Mouse (Mus musculus): ENCODE measurements around the gene Zfp609. TPM values are rescaled to one million over a fixed set of nuclear protein-coding genes. Genes with fewer than 3 reads are reported as not detected.
"Not testable (repeated sequence)": the region's sequence is repeated elsewhere in the genome, so short reads cannot be mapped to it uniquely, and the experiment has no call there.

Zfp609 gene
- total RNA-seq, 2 experiments from 2014 or later, result 42.9 to 54.3 TPM

DNA sequence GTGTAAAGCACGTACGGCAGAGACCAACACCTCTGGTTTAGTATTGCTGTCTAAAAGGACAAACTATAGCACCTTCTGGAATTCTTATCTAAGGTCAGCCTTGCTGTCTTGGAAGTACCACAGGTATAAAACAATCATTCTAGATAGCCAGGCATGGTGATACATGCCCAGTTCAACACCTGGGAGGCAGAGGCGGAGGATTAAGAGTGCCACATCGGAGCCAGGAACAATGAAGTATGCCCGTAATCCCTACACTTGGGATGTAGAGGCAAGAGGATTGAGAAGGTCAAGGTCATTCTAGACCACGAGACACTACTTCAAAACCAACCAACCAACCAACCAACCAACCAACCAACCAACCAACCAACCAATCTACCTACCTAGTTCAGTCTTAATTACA, 98.8 kb downstream of the Zfp609 start:
- no peak for DNase-seq (ENCODE audit: extremely low spot score in 1 of 2, low spot score in 1 of 2)

DNA sequence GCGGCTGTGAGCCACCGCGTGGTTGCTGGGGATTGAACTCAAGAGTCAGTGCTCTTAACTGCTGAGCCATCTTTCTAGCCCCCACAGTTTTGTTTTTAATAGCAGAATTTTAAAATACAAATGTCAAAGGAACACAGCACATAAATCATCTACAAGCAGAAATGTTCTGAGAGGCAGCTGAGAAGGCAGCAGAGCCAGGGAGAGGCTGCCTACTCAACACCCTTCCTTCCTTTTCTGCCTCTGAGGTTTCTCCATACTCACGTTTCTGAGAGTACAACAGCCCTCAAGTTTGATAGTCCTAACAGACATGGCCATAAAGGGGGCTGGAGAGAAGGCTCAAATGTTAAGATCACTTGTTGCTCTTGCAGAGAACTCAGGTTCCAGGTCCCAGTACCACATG, 99.9 kb downstream of the Zfp609 start:
- no peak for DNase-seq (ENCODE audit: extremely low spot score in 1 of 2, low spot score in 1 of 2)

DNA sequence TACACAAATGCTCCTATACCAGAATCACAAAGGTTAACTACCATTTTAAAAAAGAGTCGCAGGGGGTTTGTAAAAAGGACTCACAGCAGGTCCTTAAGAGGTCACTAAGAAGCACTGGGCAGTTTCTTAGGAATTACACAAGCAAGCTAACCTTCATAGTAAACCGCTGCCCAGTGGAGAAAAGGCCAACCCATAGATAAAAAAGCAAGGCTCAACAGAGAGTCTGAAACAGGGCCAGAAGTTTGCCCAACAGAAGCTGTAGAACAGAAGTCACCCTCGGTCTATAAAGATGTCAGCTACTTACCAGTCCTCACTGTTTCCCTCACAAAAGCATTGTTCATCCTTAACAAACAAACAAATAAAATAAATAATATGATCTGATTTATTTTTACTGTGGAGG, 100.9 kb downstream of the Zfp609 start:
- DNase-seq (ENCODE audit: extremely low spot score in 1 of 2, low spot score in 1 of 2), result no peak

DNA sequence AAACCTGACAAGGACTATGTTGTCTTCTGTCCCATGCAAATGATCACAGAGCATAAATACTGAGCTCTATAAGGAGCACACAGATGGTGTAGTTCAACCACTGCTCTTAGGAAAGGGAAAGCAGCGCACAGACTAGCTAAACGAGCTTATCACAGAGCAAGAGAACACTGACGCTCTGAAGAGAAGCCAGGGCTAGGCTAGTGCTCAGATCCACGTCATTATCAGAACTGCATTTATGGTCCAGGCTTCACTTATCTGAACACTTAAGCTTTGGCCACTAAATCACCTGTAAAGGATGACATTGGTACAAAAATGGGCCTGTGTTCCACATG, 102.1 kb downstream of the Zfp609 start:
- no peak for DNase-seq (ENCODE audit: extremely low spot score in 1 of 2, low spot score in 1 of 2)

DNA sequence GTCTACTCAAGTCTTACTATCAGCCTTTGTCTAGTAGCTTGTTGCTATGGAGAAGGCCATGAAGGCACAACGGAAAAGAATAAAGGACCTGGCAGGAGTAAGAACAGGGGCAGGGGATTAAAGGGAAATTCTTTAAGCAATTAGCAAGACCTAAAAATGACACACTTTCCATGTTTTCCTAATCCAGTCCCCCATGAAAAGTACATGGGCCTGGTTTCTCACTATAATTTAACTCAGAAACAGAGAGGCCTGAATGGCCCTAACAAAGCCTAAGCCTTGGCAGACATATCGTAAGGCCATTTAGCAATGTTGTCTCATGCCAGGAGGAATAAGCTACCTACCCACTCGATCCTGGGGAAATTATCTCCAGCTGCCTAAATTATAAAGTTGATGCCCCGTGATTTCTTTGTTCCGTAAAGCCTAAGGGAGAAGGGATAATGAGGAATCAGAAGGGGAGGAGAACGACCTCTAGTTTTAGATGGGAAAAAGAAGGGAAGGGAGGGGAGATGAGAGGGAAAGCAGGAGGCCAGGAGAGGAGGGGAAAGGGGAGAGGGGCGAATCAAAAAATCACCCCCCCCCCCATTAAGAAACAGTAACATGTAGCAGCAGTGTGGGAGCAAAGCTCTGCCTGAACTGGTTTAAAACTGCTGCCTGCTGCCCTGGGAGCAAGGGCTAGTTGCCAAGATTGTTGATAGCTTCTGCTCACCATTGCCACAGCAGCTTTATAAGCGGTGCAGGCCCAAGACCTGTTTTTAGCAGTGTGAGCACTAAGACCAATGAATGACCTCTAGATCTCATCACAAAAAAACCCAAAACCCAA, 102.7 kb downstream of the Zfp609 start:
- DNase-seq (ENCODE audit: extremely low spot score in 1 of 2, low spot score in 1 of 2), result peak in 1 of 2 experiments; percentile 34

DNA sequence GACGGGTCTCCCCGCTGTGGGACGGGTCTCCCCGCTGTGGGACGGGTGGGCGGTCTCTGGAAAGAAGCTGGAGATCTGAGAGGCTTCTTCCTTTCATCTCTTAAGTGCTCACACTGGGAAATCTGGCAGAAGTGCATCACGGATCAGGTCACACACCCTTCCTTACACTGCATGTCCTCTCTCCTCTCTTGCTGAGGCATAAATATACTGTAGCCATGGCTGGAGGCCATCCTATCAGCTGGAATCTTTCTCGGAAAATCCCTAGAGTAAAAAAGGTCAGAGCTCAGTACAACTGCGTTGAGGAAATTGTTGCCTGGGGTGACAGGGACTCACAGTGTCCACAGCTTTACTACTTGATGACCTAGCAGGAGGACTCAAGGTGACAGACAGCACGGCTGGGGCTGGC, 106.2 kb downstream of the Zfp609 start:
- no peak for DNase-seq (ENCODE audit: extremely low spot score in 1 of 2, low spot score in 1 of 2)

DNA sequence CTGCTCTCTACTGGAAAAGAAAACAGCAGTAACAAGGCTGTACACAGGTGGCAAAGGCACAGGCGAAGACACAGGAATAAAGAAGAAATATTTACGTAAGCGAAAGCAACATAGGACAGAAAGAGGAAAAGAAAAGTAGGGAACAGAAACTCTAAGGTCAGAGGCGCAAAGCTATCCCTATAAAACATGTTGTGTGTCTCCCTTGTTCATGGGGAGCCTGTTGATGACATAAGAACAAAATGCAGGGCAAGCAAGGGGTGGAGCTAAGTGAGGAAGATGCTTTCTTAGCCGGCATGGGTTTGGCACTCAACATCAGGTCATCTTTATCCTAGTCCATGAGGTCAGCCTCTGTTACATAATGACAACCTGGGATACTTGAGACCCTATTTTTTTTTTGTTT, 109.2 kb downstream of the Zfp609 start:
- DNase-seq (ENCODE audit: extremely low spot score in 1 of 2, low spot score in 1 of 2), result no peak

DNA sequence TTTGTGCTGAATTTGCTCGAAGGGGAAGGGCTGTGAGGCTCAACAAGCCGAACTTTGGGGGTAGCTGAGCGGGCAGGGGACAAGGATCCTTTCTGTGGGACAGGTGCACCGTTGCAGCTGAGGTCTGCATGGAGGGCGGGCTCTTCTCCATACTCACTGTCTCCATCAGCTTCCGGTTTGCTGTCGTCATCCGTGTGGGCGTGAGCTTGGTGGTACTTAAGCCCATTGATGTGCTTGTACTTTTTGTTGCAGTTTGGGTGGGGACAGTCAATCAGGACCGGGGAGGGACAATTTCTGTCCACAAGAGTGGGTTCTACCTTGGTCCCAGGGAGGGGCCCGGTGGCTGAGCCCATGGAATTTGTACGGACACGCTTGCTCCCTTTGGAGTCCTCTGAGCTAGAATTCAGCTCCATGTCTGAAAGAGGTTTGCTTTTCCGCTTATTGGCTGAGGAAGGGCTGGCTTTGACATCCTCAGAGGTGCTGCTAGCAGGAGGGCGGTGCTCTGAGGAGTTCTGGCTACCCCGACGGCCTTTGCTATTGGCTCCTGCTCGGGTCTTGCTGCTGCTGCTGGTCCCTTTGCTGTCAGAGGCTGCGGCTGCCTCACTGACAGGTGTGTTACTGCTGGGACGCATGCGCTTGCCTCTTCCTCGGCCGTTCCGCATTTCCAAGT, 123.3 kb downstream of the Zfp609 start:
- no peak for DNase-seq (ENCODE audit: extremely low spot score in 1 of 2, low spot score in 1 of 2)

DNA sequence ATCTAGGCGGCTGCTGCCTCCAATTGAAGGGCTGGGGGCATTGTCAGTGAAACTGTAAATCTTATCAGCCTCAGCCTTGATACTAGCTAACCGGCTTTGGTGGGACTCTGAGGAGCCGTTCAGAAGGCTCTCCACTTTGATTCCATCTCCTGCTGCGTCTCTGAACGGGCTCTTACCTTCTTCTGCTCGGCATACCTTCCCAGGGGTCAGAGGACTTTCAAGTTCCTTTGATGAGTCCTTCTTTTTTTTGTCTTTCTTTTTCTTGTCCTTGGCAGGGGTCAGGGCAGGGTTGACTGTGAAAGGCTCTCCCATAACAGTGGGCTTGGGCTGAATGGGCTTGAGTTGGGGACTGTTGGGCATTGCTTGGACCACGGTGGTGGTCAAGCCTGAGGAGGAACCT, 124.1 kb downstream of the Zfp609 start:
- DNase-seq (ENCODE audit: extremely low spot score in 1 of 2, low spot score in 1 of 2), result no peak

DNA sequence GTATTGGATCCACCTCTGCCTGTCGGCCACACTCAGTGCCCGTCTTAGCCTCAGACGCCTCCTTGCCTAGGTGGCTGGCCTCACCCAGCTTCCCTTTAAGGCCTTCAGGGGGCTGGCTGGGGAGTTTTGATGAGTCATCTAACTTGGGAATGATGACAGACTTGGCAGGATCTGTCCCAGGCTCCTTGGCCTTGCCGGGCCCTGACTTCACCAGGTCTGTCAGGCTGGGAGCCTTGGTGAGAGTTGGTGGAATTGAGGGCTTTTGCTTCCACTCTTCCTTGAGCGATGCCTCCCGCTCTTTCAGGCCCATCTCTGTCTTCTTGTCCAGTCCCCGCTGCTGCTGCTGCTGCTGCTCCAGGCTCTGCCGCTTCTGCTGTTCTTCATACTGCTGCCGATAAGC, 125.1 kb downstream of the Zfp609 start:
- DNase-seq (ENCODE audit: extremely low spot score in 1 of 2, low spot score in 1 of 2), result no peak

DNA sequence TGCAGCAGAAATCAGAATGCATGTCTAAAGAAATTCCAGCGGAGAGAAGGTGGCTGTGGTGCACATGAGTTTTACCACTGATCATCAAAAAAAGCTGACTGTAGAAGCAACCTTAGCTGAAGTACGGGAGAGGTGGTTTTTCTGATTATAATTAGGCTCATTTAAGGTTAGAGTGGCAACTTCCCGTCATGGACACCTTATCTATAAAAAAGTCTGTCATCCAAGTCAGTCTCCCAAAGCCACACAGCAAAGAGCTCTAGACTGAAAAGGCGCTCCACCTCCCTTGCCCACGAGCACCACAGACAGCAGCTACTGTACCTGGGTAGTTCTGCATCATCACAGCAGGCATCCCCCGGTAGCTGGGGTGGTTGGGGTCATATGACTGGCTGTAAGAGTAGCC, 126.9 kb downstream of the Zfp609 start:
- no peak for DNase-seq (ENCODE audit: extremely low spot score in 1 of 2, low spot score in 1 of 2)

DNA sequence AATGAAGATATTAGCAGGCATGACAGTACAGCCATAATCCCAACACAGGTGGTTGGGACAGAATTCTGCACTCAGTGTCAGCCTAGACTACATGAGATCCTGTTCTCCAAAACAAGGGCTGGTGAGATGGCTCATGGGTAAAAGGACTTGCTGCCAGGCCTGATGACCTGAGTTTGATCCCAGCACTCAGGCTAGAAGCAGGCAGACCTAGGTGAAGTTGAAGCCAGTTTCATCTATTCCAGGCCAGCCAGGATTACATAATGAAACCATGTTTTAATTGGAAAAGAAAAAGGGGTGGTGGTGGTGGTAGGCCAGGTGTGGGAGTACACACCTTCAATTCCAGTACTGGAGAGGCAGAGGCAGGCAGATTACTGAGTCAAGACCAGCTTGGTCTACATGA, 129.4 kb downstream of the Zfp609 start:
- DNase-seq (ENCODE audit: extremely low spot score in 1 of 2, low spot score in 1 of 2), result no peak

DNA sequence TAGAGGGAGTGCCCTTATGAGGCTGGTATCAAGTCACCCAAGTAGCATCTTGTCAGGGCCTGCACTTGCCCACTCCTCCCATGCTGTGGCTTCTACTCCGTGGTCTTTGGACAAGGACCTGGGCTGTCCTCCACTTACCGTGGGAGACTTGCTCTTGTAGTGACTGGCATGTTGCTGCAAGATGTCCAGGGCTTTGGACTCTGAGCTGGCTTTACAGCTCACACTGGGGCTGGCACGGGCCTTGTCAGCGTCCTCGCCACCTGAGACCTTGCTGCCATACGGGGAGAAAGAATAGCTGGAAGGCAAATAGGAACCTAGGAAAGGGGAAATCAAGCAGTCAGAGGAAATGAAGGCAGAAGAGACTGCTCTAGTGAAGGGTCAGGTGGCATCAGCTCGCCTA, 130.0 kb downstream of the Zfp609 start:
- no peak for DNase-seq (ENCODE audit: extremely low spot score in 1 of 2, low spot score in 1 of 2)

DNA sequence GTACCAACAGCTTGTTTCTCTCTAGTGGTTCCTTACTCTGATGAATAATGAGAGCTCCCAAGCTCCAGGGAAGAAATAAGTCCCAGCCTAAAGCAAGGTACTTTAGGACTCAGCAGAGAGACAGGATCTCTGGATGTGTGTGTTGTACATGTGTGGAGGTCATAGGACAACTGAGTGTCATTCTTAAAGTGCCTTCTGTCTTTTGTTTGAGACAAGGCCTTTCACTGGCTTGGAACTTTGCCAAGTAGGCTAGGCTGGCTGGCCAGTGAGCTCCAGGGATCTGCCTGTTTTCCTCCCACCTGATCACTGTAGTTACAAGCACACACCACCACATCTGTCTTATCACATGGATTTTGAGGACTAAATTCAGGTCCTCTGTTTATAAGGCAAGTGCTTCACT, 131.0 kb downstream of the Zfp609 start:
- DNase-seq (ENCODE audit: extremely low spot score in 1 of 2, low spot score in 1 of 2), result no peak

DNA sequence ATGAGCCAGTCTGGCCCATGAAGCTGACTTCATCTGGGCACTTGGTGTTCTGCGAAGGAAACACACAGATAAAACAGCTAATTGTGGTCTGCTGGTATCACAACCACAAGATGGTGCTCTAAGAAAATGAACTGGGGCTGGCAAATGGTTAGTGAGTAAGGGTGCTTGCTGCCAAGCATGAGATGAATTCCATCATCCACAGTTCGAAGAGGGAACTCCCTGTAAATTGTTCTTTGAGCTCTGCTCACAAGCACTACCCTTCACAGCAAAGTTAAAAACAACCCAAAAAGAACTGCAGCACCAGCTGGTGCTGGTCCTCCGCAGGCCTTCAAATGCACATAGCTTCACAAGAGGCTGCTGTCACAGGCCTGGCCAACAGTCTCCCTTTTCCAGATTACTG, 131.7 kb downstream of the Zfp609 start:
- DNase-seq (ENCODE audit: extremely low spot score in 1 of 2, low spot score in 1 of 2), result no peak

DNA sequence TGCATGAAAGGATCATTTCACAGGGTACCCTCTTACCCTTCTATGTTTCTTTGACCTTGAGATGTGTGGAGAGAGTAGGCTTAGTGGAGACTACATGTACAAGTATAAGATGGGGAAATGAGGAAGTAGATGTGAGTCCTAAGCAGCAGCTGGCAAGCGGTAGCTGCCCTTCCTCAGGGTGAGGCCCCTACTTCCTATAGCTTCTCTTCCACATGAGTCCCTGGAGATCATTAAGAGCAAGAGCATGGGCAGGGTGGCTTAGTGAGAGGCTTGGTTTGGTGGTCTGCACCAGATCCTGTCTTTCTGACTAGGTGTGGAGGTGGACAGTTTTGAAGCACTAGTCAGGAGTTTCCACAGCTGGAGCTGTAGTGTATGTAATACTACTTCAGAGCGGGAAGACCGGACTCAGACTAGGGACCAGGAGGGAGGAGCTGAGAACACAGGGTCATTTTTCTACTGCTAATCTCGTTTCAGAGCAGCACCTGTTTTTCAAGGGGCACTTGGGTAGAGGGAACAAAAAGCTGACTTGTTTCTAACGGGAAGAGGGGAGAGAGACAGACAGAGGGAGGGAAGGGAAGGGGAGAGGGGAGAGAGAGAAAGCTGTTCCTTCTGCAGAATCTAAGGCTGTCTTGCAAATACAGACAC, 134.3 kb downstream of the Zfp609 start:
- no peak for DNase-seq (ENCODE audit: extremely low spot score in 1 of 2, low spot score in 1 of 2)

DNA sequence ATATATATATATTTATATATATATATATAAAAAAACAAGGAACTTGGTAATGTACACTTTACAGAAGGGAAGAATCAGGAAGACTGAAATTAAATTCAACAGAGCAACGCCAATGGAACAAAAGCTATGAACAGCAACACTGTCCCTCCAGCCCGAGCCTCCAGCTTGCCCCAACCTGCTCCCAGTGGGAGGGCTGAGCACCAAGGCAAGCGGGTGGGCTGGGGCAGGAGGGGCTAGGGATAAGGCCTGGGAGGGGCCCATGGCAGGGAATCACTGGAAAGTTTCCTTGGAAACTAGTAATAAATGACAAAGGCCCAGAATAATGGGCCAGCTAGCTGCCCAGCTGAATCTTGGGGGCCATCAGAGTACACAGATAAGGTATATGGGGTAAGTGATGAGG, 134.9 kb downstream of the Zfp609 start:
- DNase-seq (ENCODE audit: extremely low spot score in 1 of 2, low spot score in 1 of 2), result no peak

DNA sequence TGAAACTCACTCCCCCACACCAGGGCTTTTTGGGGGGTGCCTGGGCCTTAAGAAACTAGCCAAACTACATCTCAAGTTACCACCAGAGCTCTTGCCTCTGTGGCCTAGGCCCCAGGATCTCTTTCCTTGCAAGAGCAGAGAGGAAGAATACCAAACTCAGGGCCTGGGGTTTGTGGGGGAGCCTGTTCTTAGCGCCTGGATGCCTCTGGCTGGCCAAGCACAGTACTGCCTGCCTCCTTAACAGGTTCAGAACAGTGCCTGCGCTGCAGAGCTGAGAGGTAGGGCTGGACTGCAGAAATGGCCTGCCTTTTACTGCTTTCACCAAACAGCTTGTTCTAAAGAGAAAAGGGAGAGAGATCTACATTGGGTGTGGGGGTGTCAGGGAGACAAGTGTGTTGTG, 137.5 kb downstream of the Zfp609 start:
- DNase-seq (ENCODE audit: extremely low spot score in 1 of 2, low spot score in 1 of 2), result not testable (repeated sequence)

DNA sequence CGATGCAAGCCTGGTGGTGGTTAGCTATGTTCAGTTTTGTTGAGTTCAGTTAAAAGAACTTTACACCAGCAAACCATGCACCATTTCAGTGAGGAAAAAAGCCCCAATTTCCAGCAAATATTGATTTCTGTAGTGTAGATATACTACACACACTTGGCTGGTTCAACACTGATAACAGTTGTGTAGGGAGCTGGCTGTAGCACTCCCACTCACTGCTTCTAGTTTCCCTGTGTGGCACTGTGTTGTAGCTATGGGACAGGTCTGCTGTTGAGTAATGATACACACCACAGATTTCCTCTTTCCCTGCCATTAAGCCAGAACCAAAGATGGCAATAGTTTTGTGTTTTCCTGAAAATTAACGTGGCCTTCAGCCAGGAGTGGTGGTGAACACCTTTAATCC, 142.7 kb downstream of the Zfp609 start:
- DNase-seq (ENCODE audit: extremely low spot score in 1 of 2, low spot score in 1 of 2), result no peak

DNA sequence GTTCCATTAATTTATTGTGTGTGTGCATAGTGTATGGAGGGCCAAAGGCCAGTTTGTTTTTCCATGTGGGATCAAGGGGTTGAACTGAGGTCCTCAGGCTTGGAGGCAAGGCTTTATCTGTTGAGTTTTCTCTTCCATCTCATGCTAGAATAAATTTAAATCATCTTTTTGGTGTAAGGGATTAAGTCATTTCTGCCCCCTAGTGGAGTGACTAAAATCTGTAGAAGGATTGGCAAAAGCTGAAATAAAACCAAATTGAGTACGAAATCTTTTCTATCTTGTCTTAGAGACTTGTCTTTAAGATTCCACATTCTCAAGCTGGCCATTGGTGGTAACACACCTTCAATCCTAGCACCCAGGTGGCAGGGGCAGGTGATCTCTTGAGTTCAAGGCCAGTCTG, 144.4 kb downstream of the Zfp609 start:
- no peak for DNase-seq (ENCODE audit: extremely low spot score in 1 of 2, low spot score in 1 of 2)

DNA sequence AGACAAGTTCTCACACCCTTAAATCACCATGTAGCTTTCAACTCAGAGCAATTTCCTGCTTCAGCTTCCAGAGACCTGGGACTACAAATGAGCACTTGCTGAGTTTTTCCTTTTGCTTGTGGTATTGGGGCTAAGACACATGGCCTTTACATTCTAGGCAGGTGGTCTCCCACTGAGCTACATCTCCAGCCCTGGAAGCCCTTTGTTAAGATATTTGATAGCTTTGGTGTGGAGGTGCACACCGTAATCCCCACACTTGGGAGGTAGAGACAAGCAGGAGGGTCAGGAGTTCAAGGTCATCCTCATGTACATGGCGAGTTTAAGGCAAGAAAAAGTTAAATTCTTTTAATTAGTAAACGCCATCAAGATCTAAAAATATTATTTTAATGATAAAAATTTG, 145.2 kb downstream of the Zfp609 start:
- no peak for DNase-seq (ENCODE audit: extremely low spot score in 1 of 2, low spot score in 1 of 2)

DNA sequence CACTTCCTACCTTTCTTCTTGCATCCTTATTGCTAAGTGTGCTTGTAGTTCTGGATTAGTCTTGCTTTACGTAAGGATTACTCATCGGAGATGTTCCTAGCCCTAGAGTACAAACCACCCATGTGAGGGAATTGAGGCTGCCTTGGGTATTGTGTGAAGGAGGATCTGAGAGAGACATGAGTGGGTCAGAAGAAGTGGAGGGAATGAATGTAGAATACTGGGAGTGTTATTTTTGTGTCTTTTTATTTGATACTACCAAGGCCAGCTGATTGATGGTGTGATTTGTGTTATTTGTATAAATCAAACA, 145.8 kb downstream of the Zfp609 start:
- no peak for DNase-seq (ENCODE audit: extremely low spot score in 1 of 2, low spot score in 1 of 2)

Data from layer of hippocampus, postnatal 25 days (tissue).